Mouse (Mus musculus) megakaryocyte-erythroid progenitor cell, adult 5-6 weeks (primary cell): Measurements from ENCODE around the gene Bdkrb2. TPM values are rescaled to one million over a fixed set of nuclear protein-coding genes. Genes with fewer than 3 reads are reported as not detected.

Experiments used
- ATAC-seq: replicated peaks from 2 replicates; pipeline ENCODE4 v1.8.0; 2016; ENCODE audit warnings: mild to moderate bottlenecking, inconsistent platforms; ENCODE audit not compliant: severe bottlenecking, poor library complexity, low FRiP score, low TSS enrichment
- total RNA-seq, 2 experiments: library from RNA; stranded (forward) in 1 of 2; stranded (reverse) in 1 of 2; fragments of 200-1000, 215-1000 nt in 1 of 2; fragments of >200 nt in 1 of 2; fragmentation: Nextera tagmentation in 1 of 2; gene quantifications; 2 replicates each; pipeline ENCODE4 v1.2.3; 2014 to 2017

Bdkrb2 gene
- total RNA-seq, 2 experiments from 2014 or later = not detected

- 0 out of 2 replicates have a peak, but pooled peaks have one; percentile 17 for ATAC-seq
Observed at GRCm38 (mm10) chr12:105545696-105546435, 17.2 kb upstream of the Bdkrb2 start.

GRCm38 (mm10) chr12:105546538-105546937 lies 16.5 kb upstream of the Bdkrb2 start:
- no peak for ATAC-seq

- no peak for ATAC-seq
Observed at GRCm38 (mm10) chr12:105547151-105547550, 15.9 kb upstream of the Bdkrb2 start.

GRCm38 (mm10) chr12:105548001-105548400 lies 15.0 kb upstream of the Bdkrb2 start:
- ATAC-seq = no peak

GRCm38 (mm10) chr12:105548881-105549280 lies 14.1 kb upstream of the Bdkrb2 start:
- no peak for ATAC-seq

- 0 out of 2 replicates have a peak, but pooled peaks have one; percentile 46 for ATAC-seq
Observed at GRCm38 (mm10) chr12:105549835-105550802, 12.9 kb upstream of the Bdkrb2 start.

GRCm38 (mm10) chr12:105551551-105551989 lies 11.5 kb upstream of the Bdkrb2 start:
- ATAC-seq = no peak

- ATAC-seq = no peak
Observed at GRCm38 (mm10) chr12:105554151-105554772, 8.8 kb upstream of the Bdkrb2 start.

GRCm38 (mm10) chr12:105555172-105555571 lies 7.9 kb upstream of the Bdkrb2 start:
- no peak for ATAC-seq

GRCm38 (mm10) chr12:105557250-105557925 lies 5.6 kb upstream of the Bdkrb2 start:
- no peak for ATAC-seq

GRCm38 (mm10) chr12:105561007-105561534 lies 2.0 kb upstream of the Bdkrb2 start:
- no peak for ATAC-seq

- no peak for ATAC-seq
Observed at GRCm38 (mm10) chr12:105562056-105562820, 788 bp upstream of the Bdkrb2 start.

- ATAC-seq = no peak
Observed at GRCm38 (mm10) chr12:105563726-105564275, 775 bp downstream of the Bdkrb2 start.

GRCm38 (mm10) chr12:105565221-105565620 lies 2.2 kb downstream of the Bdkrb2 start:
- no peak for ATAC-seq

GRCm38 (mm10) chr12:105571867-105572266 lies 8.8 kb downstream of the Bdkrb2 start:
- no peak for ATAC-seq

GRCm38 (mm10) chr12:105572622-105573021 lies 9.6 kb downstream of the Bdkrb2 start:
- ATAC-seq = no peak

- no peak for ATAC-seq
Observed at GRCm38 (mm10) chr12:105574356-105574755, 11.3 kb downstream of the Bdkrb2 start.

- ATAC-seq = no peak
Observed at GRCm38 (mm10) chr12:105580490-105580889, 17.5 kb downstream of the Bdkrb2 start.
